Mouse (Mus musculus) heart, postnatal 14 days (tissue): Measurements from ENCODE around the gene Chic2. TPM values are rescaled to one million over a fixed set of nuclear protein-coding genes. Genes with fewer than 3 reads are reported as not detected.

Experiments used
- DNase-seq, 2 experiments: peaks; one replicate each; pipeline ENCODE4 v3.0.0; 2021 to 2022
- intact Hi-C: fragments of 180-260 bp; cut with DNase I; formaldehyde crosslinking; loops from one replicate; pipeline ENCODE4 v1.15.1; 2025
- total RNA-seq, 2 experiments: library from RNA; stranded (reverse); gene quantifications; 2 replicates each; pipeline ENCODE4 v1.2.3; 2021

Chic2 gene
- total RNA-seq, 2 experiments from 2014 or later, result 22.2 to 23.5 TPM

- DNase-seq, result no peak
- intact Hi-C loops, result no loop called here
These were observed 25.6 kb upstream of the Chic2 start for GRCm38 (mm10) chr5:75070132-75070531.

- intact Hi-C loops, result no loop called here
- DNase-seq, result peak in 1 of 2 experiments; percentile 52
These were observed 22.7 kb upstream of the Chic2 start for GRCm38 (mm10) chr5:75067125-75067756.

- intact Hi-C loops, result no loop called here
- DNase-seq, result no peak
These were observed 22.1 kb upstream of the Chic2 start for GRCm38 (mm10) chr5:75066715-75067114.

DNA sequence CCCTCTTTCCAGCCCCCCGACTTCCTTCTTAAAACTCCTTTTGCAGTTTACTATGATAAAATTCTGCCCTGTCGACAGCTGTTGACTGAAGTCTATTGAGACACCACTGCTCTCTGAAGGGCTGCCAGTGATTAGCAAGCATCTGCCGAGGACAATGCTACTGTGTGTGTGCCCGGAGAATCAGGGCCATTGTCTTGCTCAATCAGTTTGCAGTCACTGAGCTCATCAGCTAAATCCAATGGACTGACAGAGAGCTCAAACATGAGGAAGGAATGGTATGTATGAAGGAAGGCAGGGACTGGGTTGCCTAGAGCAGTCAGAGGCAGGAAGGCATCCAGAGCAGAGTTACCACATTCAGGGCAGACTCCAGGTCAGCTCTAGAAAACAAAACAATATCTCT is 18.6 kb upstream of the Chic2 start:
- intact Hi-C loops, result no loop called here
- DNase-seq, result no peak

GRCm38 (mm10) chr5:75051109-75051508 is 6.5 kb upstream of the Chic2 start:
- no peak for DNase-seq
- intact Hi-C loops, result no loop called here

DNA sequence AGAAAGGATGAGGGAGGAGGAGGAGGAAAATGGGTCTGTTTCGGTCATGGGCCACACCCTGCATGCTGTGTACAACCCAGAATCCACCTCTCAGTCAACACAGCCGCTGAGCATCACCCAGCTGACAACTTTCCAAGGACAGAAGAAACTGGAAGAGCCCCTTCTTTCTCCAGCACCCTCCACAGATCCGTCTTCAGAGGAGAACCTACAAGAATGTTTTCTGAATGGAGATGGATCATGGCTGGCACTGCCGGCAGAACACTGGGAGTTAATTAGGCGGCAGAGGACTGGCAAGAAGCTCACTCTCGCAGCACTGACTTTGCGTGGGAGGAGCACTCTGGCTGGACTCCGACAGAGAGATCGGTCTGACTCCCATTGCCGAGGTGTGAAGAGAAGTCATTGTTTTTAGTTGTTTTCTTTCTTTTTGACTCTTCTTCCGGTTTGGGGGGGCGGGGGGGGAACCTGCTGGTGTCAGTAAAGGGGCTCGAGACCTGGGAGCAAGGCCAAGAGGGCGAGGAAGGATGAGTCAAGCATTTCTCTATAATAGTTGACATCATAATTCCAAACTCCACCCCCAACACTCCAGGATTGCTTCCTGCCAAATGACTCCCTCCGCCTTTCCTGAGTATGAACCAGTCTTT is 2.2 kb upstream of the Chic2 start:
- intact Hi-C loops, result loop anchor here (2.0 kb wide), 1 partner anchor 72 kb away; no protein-coding TSS in a partner anchor
- peak; percentile 49 to 68 for DNase-seq

GRCm38 (mm10) chr5:75045371-75045770 is 797 bp upstream of the Chic2 start:
- intact Hi-C loops, result no loop called here
- no peak for DNase-seq

- intact Hi-C loops, result no loop called here
- DNase-seq, result no peak
These were observed 813 bp downstream of the Chic2 start for GRCm38 (mm10) chr5:75043621-75044301.

DNA sequence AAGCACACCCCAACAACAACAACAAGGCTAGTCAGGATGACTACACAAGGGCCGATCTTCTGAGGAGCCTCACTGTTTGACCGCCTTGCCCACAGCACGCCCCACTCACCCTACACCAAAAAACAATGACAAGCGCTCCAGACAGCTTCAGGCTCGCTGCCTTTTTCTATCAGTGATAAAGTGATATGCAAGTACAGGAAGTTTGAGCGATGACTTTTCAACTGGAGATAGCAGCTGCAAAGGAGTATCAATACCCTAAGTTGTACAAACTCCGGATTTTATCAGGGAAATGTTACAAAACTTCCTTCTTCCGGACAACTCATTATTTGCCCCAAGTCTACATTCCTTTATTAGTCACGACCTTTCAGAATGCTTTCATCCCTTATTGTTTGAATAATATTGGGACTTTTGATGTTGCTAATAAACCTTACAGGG is 1.5 kb downstream of the Chic2 start:
- intact Hi-C loops, result no loop called here
- peak in 1 of 2 experiments; percentile 7 for DNase-seq

GRCm38 (mm10) chr5:75039307-75039706 is 5.3 kb downstream of the Chic2 start:
- intact Hi-C loops, result no loop called here
- DNase-seq, result no peak

DNA sequence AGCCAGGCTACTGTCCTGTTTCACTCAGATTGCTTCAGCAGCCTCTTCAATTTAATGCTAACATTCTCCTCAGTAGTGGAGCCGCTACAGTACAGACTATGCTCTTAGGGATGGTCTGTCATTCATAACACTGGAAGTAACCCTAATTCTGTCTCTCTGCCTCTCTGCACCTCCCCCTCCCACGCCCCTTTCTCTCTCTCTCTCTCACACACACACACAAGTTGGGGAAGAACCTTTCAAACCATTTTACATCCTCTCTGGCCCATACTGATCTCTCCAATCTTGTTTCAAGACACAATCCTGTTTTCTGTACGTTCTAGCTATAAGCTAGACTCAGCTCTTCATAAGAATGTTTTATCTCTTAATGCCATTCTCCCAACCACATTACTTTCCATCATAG is 9.1 kb downstream of the Chic2 start:
- intact Hi-C loops, result no loop called here
- DNase-seq, result no peak

GRCm38 (mm10) chr5:75014768-75015167 is 29.8 kb downstream of the Chic2 start:
- intact Hi-C loops, result no loop called here
- no peak for DNase-seq

DNA sequence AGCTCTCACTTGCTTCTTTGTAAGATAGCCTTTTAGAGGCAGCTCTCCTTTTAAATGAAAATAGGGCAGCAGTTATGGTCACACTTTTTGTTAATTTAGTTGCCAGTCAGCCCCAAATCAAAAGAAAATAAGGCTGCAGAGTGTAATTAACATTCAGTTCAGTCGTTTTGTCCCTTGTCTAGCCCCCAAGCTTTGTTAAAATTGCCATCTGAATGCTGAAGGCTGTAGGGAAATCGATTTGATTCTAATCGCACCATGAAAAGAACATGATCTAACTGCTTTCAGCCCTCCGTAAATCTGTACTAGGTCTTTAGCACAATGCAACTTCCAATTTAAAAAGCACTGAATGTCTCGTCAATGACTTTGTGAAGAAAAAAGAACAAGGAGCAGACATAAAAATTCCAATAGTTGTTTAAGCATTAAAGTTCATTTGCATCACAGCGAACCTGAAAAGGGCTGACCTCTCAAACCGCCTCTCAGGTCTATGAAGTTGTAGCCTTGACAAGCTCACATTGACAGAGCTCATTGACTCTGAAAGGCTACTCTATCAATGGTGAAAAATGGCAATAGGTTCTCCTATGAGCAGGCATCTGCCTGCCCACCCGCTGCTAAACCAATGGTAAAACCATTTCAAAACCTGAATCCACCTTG is 31.7 kb downstream of the Chic2 start:
- no peak for DNase-seq
- intact Hi-C loops, result no loop called here

GRCm38 (mm10) chr5:75011985-75012738 is 32.4 kb downstream of the Chic2 start:
- DNase-seq, result no peak
- intact Hi-C loops, result no loop called here

- intact Hi-C loops, result no loop called here
These were observed 39.8 kb downstream of the Chic2 start for GRCm38 (mm10) chr5:75004755-75005154.

DNA sequence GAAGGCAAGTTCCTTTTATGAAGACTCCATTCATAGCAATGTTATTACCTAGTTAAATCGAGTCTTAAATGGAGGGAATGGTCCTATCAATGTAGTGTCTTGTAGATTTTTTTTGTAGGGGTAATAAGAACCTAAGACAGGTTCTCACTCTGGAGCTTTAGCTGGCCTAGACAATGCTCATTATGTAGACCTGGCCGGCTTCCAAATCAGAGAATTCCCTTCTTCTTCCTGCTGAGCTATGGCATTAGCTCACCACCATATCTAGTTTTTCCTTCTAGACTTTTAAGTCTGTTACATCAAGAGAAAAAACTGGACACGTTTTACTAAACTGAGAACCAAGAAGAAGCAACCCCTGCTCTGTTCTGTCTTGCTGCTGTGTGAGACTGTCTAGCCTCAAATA is 42.5 kb downstream of the Chic2 start:
- intact Hi-C loops, result no loop called here
- no peak for DNase-seq

More at GRCm38 (mm10) chr5:75004755-75005154, 39.8 kb downstream of the Chic2 start:
- no peak for DNase-seq

GRCm38 (mm10) chr5:74998716-74999512 is 45.7 kb downstream of the Chic2 start:
- intact Hi-C loops, result no loop called here
- DNase-seq, result no peak

DNA sequence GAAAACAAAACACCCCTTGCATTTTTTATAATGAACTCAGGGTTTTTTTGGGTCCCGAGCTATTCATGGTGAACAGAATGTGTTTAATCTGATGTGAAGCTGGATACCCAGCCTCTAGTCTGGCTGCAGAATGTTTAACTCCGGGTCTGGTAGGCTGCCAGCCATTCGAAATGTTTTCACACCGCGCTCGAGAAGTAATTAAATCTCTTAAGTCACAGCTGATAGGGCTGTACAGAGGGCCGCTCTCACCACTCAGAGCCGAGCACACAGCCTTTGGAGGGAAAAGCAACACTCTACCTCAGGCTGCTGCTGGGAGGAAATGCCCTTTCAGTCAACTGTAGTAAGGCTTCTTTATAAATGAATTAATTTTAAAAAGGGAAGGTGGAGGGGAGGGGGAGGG is 49.6 kb downstream of the Chic2 start:
- intact Hi-C loops, result no loop called here
- no peak for DNase-seq

DNA sequence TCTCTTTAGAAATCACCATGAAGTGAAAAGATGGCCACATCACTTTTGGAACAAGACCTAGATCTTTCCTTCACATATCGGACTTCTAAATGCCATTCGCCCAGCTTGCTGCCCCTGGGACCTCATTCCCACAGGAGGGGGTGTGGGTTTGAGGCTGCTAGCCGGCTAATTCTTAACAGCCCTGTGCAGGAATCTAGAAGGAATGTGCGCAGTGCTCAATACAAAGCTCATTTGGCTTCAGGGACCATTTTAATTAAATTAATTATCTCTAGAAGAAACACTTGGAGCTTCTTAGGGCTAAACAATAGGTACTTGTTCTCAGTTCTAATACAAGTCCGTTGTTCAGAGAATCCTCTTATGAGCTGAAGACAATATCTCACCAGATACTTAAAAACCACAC is 60.5 kb downstream of the Chic2 start:
- no peak for DNase-seq
- intact Hi-C loops, result no loop called here

DNA sequence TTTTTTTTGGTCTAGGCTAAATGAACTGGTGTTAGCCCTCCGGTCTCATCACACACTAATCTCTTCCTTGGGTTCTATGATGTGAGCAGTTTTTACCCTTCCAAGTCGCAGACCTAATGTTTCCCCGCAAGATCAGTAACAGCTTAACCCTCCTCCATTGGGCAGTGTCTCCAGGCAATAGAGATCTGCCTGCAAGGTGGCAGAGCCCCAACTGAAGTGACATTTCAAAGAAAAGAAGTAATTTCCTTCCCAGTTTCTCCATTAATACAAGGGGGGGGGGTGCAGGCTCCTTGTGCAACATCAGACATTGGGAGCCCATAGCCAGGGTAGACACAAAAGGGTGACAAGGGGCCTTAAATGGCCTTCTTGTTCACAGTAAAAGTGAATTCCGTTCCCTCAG is 64.0 kb downstream of the Chic2 start:
- no peak for DNase-seq
- intact Hi-C loops, result no loop called here
